In genomic region chr4:133671184-133671880, GRCm38 (mm10) we compare ENCODE assay signal across 8 mouse cellular contexts. TPM values are rescaled to one million over a fixed set of nuclear protein-coding genes. Genes with fewer than 3 reads are reported as not detected.
A peak's percentile ranks its signal among the peaks of the same experiment; 100 is the strongest.
DNase-seq lines count a peak whose midpoint lies in the region; ATAC-seq and TF ChIP-seq lines count a peak whose summit lies in the region.

No protein-coding gene starts in this region.

- peak overlapping the region; percentile 96 for H3K27ac ChIP-seq in forebrain, postnatal 0 days (ENCODE audit: low read depth, low read length)
- H3K27ac ChIP-seq in lung, embryonic 16.5 days (ENCODE audit: low read length): peak overlapping the region; percentile 100

- 3% methylated on average over 13 of the region's 13 CpGs for WGBS in forebrain, postnatal 0 days
- WGBS in lung, embryonic 16.5 days: 2% methylated on average over 13 of the region's 13 CpGs

- DNase-seq in cerebellum, adult 18-20 months: peak; percentile 86 to 92
- peak; percentile 89 for DNase-seq in forebrain, postnatal 0 days
- DNase-seq in heart, postnatal 4 days: peak; percentile 90
- peak; percentile 88 for DNase-seq in layer of hippocampus, adult 9-11 months
- peak; percentile 73 for DNase-seq in ovary, postnatal 14 days (ENCODE audit: low spot score)
- DNase-seq in thymus, postnatal 10 days (ENCODE audit: low spot score in 2 of 2): peak; percentile 63 to 80

- peak overlapping the region; percentile 84 for H3K9ac ChIP-seq in forebrain, postnatal 0 days
- peak overlapping the region; percentile 88 for H3K9ac ChIP-seq in lung, embryonic 16.5 days (ENCODE audit: low read length)

- no peaks in the 10 kb centered on the region for H3K9me3 ChIP-seq in E14TG2a.4 (ENCODE audit: low read length)
- no peaks in the 10 kb centered on the region for H3K9me3 ChIP-seq in forebrain, postnatal 0 days (ENCODE audit: low read length)
- no peaks in the 10 kb centered on the region for H3K9me3 ChIP-seq in lung, embryonic 16.5 days (ENCODE audit: control insufficient read depth, low read length)

- H3K4me1 ChIP-seq in E14TG2a.4 (replicated peaks; ENCODE audit: low read depth, low read length): peaks cover 83% of the 10 kb centered on the region
- H3K4me1 ChIP-seq in forebrain, postnatal 0 days (ENCODE audit: insufficient read depth): peaks cover 25% of the 10 kb centered on the region
- peaks cover 48% of the 10 kb centered on the region for H3K4me1 ChIP-seq in lung, embryonic 16.5 days (replicated peaks; ENCODE audit: control insufficient read depth, insufficient read depth, low read length)

- TF ChIP-seq CTCF in E14TG2a.4 (conservative IDR thresholded peaks at IDR 0.05; ENCODE audit: low read length): peak; percentile 71
- peak; percentile 89 for TF ChIP-seq CTCF in forebrain, postnatal 0 days (IDR thresholded peaks at IDR 0.05; ENCODE audit: low read depth)

- H3K4me3 ChIP-seq in E14TG2a.4 (replicated peaks; ENCODE audit: low read length): peak overlapping the region; percentile 95
- H3K4me3 ChIP-seq in forebrain, postnatal 0 days (ENCODE audit: low read depth, low read length): peak overlapping the region; percentile 83
- peak overlapping the region; percentile 83 for H3K4me3 ChIP-seq in lung, embryonic 16.5 days (ENCODE audit: low read length)

- no peaks in the 10 kb centered on the region for H3K27me3 ChIP-seq in E14TG2a.4 (ENCODE audit: insufficient read depth, low read length)
- no peaks in the 10 kb centered on the region for H3K27me3 ChIP-seq in forebrain, postnatal 0 days (ENCODE audit: insufficient read depth, low read length)
- no peaks in the 10 kb centered on the region for H3K27me3 ChIP-seq in lung, embryonic 16.5 days (ENCODE audit: control insufficient read depth, insufficient read depth, low read depth, low read length)

- ATAC-seq in forebrain, postnatal 0 days: no peak
- no peak for ATAC-seq in lung, embryonic 16.5 days (ENCODE audit: low read depth)

- peak overlapping the region; percentile 78 for H3K4me2 ChIP-seq in forebrain, postnatal 0 days (ENCODE audit: low read depth)
- H3K4me2 ChIP-seq in lung, embryonic 16.5 days (ENCODE audit: low read depth, low read length): peak overlapping the region; percentile 81

- peaks cover 41% of the 10 kb centered on the region for H3K36me3 ChIP-seq in E14TG2a.4 (ENCODE audit: insufficient read depth, low read length)
- H3K36me3 ChIP-seq in forebrain, postnatal 0 days (ENCODE audit: insufficient read depth): 0 out of 2 replicates have a peak, but pooled peaks cover 5% of the 10 kb centered on the region
- no peaks in the 10 kb centered on the region; the same call in none of the 2 replicates for H3K36me3 ChIP-seq in lung, embryonic 16.5 days (ENCODE audit: control insufficient read depth, insufficient read depth, low read length)

RNA-seq across cellular contexts. Expression of gene Pigv, which starts 1.1 kb away (rescaled TPM):
- total RNA-seq in forebrain, postnatal 0 days (2014; rRNA removed): 9.5 and 12.0 TPM in 2 replicates
- 9.2 and 12.5 TPM in 2 replicates for polyA plus RNA-seq in forebrain, postnatal 0 days (2015; fragmentation: Nextera tagmentation; extraction: Ambion mirVana)
- total RNA-seq in heart, postnatal 4 days (2021): 10 to 100 TPM in 1 of 2 experiments, 1 to 10 TPM in 1; 9.8 to 12.0 TPM
- polyA plus RNA-seq in lung, embryonic 16.5 days (2015; fragmentation: Nextera tagmentation; extraction: Ambion mirVana): 20.1 and 20.7 TPM in 2 replicates

RNA-seq across cellular contexts. Expression of gene Zdhhc18, which starts 21.4 kb away (rescaled TPM):
- 14.8 and 21.2 TPM in 2 replicates for total RNA-seq in forebrain, postnatal 0 days (2014; rRNA removed)
- polyA plus RNA-seq in forebrain, postnatal 0 days (2015; fragmentation: Nextera tagmentation; extraction: Ambion mirVana): 9.3 and 9.6 TPM in 2 replicates
- 10 to 100 TPM; 21.4 to 22.1 TPM for total RNA-seq in heart, postnatal 4 days (2021)
- polyA plus RNA-seq in lung, embryonic 16.5 days (2015; fragmentation: Nextera tagmentation; extraction: Ambion mirVana): 3.1 and 3.3 TPM in 2 replicates
